In genomic region chr4:53397280-53398117, GRCm38 (mm10) we compare ENCODE assay signal across 8 mouse cellular contexts. TPM values are rescaled to one million over a fixed set of nuclear protein-coding genes. Genes with fewer than 3 reads are reported as not detected.
DNase-seq lines count a peak whose midpoint lies in the region.
"Had no signal": no experiment of that assay in that cellular context is flagged by ENCODE, and none has a peak within 500 bp of the region (broad histone marks: within the 10 kb centered on the region; RNA-seq: fewer than 3 reads in every experiment).

No protein-coding gene starts in this region.

- no peaks in the 10 kb centered on the region for H3K36me3 ChIP-seq in macrophage (ENCODE audit: inconsistent target)
- H3K36me3 ChIP-seq: limb, embryonic 12.5 days had no signal

- peak; percentile 67 for DNase-seq in left cerebral cortex, postnatal 4 days
- DNase-seq in left cerebral cortex, postnatal 25 days (ENCODE audit: low spot score in 2 of 2): no peak
- DNase-seq in adipocyte (ENCODE audit: low spot score): peak; percentile 57
- DNase-seq in cerebellum, postnatal 14 days: peak; percentile 71 to 76
- DNase-seq in left cerebral cortex, adult 9 months (ENCODE audit: low spot score in 2 of 2): no peak
- no peak for DNase-seq in adrenal gland, postnatal 4 days (ENCODE audit: low spot score in 2 of 2)

- intact Hi-C loops in left cerebral cortex, postnatal 4 days (cut with DNase I): no loop called here
- intact Hi-C loops in left cerebral cortex, postnatal 25 days (cut with DNase I): no loop called here

- 48% methylated on average over 4 of the region's 4 CpGs for WGBS in macrophage (ENCODE audit: missing documents)

- no peaks in the 10 kb centered on the region for H3K79me2 ChIP-seq in macrophage (ENCODE audit: inconsistent target)

- peak overlapping the region; percentile 39 for H3K27ac ChIP-seq in macrophage
- H3K27ac ChIP-seq: limb, embryonic 12.5 days had no signal

- H3K4me3 ChIP-seq in macrophage (ENCODE audit: inconsistent target): no peak overlapping the region
- H3K4me3 ChIP-seq: limb, embryonic 12.5 days had no signal

RNA-seq across cellular contexts. Expression of gene Slc44a1, which starts 42.7 kb away (rescaled TPM):
- total RNA-seq in left cerebral cortex, postnatal 4 days (2021): 10 to 100 TPM; 47.3 to 48.1 TPM
- 10 to 100 TPM; 67.2 to 72.4 TPM for total RNA-seq in left cerebral cortex, postnatal 25 days (2021)
- 100 to 1,000 TPM in 8 of 26 experiments, 10 to 100 TPM in 18; 15.3 to 654 (median 28.1) TPM for total RNA-seq in macrophage (2018; cell fraction: chromatin; rRNA removed)
- total RNA-seq in macrophage (2018; cell fraction: cytosol; rRNA removed): 100 to 1,000 TPM in 2 of 26 experiments, 10 to 100 TPM in 24; 22.7 to 193 (median 36.7) TPM
- 100 to 1,000 TPM in 8 of 26 experiments, 10 to 100 TPM in 18; 24.3 to 545 (median 43.8) TPM for total RNA-seq in macrophage (2018; cell fraction: nucleus; rRNA removed)
- 32.2 to 42.5 TPM (median 33.2 TPM) in 3 replicates for polyA plus RNA-seq in macrophage (2018)
- 10 to 100 TPM; 95.4 to 95.8 TPM for total RNA-seq in adrenal gland, postnatal 4 days (2021)

Comparison
In these comparisons a context has a peak if more than half of its experiments do, and no peak if none do; other contexts are left out.
1. DNase-seq: peak in left cerebral cortex, postnatal 4 days (single experiment), adipocyte (single experiment) and cerebellum, postnatal 14 days (2 of 2); none in left cerebral cortex, postnatal 25 days (0 of 2), left cerebral cortex, adult 9 months (0 of 2) and adrenal gland, postnatal 4 days (0 of 2).